Mouse (Mus musculus): ENCODE results near the gene Gemin4. TPM values are rescaled to one million over a fixed set of nuclear protein-coding genes. Genes with fewer than 3 reads are reported as not detected.

The Gemin4 gene
- polyA plus RNA-seq, 1 experiment from 2014 or later = 22.3 TPM

GRCm38 (mm10) chr11:76179495-76180145 is 37.8 kb downstream of the Gemin4 start, which contains the start of the genes Vps53 and Fam57a:
Gene Vps53 (minus strand): TSS chr11:76179647.
Gene Fam57a (plus strand): TSS chr11:76179671.
- H3K36me3 ChIP-seq (ENCODE audit: control insufficient read depth, insufficient read depth, low read length) = 0 out of 2 replicates have a peak, but pooled peaks cover 11% of the 10 kb centered on the region
- peak within 1 kb of the TSS; percentile 81 for H3K4me2 ChIP-seq (ENCODE audit: low read depth, low read length)
- peak within 1 kb of the TSS; percentile 33; the same call in 1 of the 2 replicates for H3K27ac ChIP-seq (replicated peaks; ENCODE audit: low read depth, low read length)
- no peaks in the 10 kb centered on the region for H3K27me3 ChIP-seq (replicated peaks; ENCODE audit: control insufficient read depth, insufficient read depth, low read length)
- peak within 1 kb of the TSS; percentile 87 for H3K4me3 ChIP-seq (ENCODE audit: low read depth, low read length)
- H3K4me1 ChIP-seq (ENCODE audit: control insufficient read depth, insufficient read depth, low read length) = peaks cover 10% of the 10 kb centered on the region
- H3K9ac ChIP-seq (ENCODE audit: low read depth, low read length) = peak within 1 kb of the TSS; percentile 72
- 1% methylated on average over 37 of the region's 37 CpGs for WGBS
- DNase-seq (ENCODE audit: low spot score) (peak; percentile 93), ATAC-seq (ENCODE audit: low read depth) (peak; percentile 92)
- no peaks in the 10 kb centered on the region for H3K9me3 ChIP-seq (ENCODE audit: control insufficient read depth, low read length)

- DNase-seq (ENCODE audit: low spot score) = peak; percentile 64
- ATAC-seq (ENCODE audit: low read depth) = peak; percentile 82
- Histone ChIP-seq H3K4me3 (ENCODE audit: low read depth, low read length) (peak overlapping the region; percentile 87), H3K36me3 (ENCODE audit: control insufficient read depth, insufficient read depth, low read length) (0 out of 2 replicates have a peak, but pooled peaks cover 12% of the 10 kb centered on the region), H3K4me2 (ENCODE audit: low read depth, low read length) (peak overlapping the region; percentile 81), H3K27me3 (replicated peaks; ENCODE audit: control insufficient read depth, insufficient read depth, low read length) (no peaks in the 10 kb centered on the region), H3K9ac (ENCODE audit: low read depth, low read length) (peak overlapping the region; percentile 72), H3K4me1 (ENCODE audit: control insufficient read depth, insufficient read depth, low read length) (peaks cover 10% of the 10 kb centered on the region), H3K9me3 (ENCODE audit: control insufficient read depth, low read length) (no peaks in the 10 kb centered on the region), H3K27ac (replicated peaks; ENCODE audit: low read depth, low read length) (peak overlapping the region; percentile 33; the same call in 1 of the 2 replicates)
- WGBS = 1% methylated on average over 28 of the region's 28 CpGs
Observed at GRCm38 (mm10) chr11:76178726-76179494, 38.6 kb downstream of the Gemin4 start.

- Histone ChIP-seq H3K4me2 (ENCODE audit: low read depth, low read length) (no peak overlapping the region), H3K27me3 (replicated peaks; ENCODE audit: control insufficient read depth, insufficient read depth, low read length) (no peaks in the 10 kb centered on the region), H3K4me1 (ENCODE audit: control insufficient read depth, insufficient read depth, low read length) (no peaks in the 10 kb centered on the region), H3K4me3 (ENCODE audit: low read depth, low read length) (no peak overlapping the region), H3K36me3 (ENCODE audit: control insufficient read depth, insufficient read depth, low read length) (peaks cover 16% of the 10 kb centered on the region; the same call in 1 of the 2 replicates), H3K27ac (replicated peaks; ENCODE audit: low read depth, low read length) (no peak overlapping the region), H3K9me3 (ENCODE audit: control insufficient read depth, low read length) (no peaks in the 10 kb centered on the region), H3K9ac (ENCODE audit: low read depth, low read length) (no peak overlapping the region)
- no peak for ATAC-seq (ENCODE audit: low read depth)
- 61% methylated on average over 5 of the region's 5 CpGs for WGBS
- no peak for DNase-seq (ENCODE audit: low spot score)
Observed at GRCm38 (mm10) chr11:76170207-76170606, 47.3 kb downstream of the Gemin4 start.

GRCm38 (mm10) chr11:76168976-76169375 is 48.5 kb downstream of the Gemin4 start:
- Histone ChIP-seq H3K36me3 (ENCODE audit: control insufficient read depth, insufficient read depth, low read length) (peaks cover 24% of the 10 kb centered on the region; the same call in 1 of the 2 replicates), H3K9me3 (ENCODE audit: control insufficient read depth, low read length) (no peaks in the 10 kb centered on the region), H3K27ac (replicated peaks; ENCODE audit: low read depth, low read length) (peak overlapping the region; percentile 15; the same call in 1 of the 2 replicates), H3K4me3 (ENCODE audit: low read depth, low read length) (no peak overlapping the region), H3K9ac (ENCODE audit: low read depth, low read length) (no peak overlapping the region), H3K27me3 (replicated peaks; ENCODE audit: control insufficient read depth, insufficient read depth, low read length) (no peaks in the 10 kb centered on the region), H3K4me2 (ENCODE audit: low read depth, low read length) (no peak overlapping the region), H3K4me1 (ENCODE audit: control insufficient read depth, insufficient read depth, low read length) (no peaks in the 10 kb centered on the region)
- DNase-seq (ENCODE audit: low spot score) = peak; percentile 77
- ATAC-seq (ENCODE audit: low read depth) = no peak
- 68% methylated on average over 3 of the region's 3 CpGs for WGBS

- ATAC-seq (ENCODE audit: low read depth) = no peak
- peak; percentile 72 for DNase-seq (ENCODE audit: low spot score)
- H3K4me2 ChIP-seq (ENCODE audit: low read depth, low read length) = no peak overlapping the region
- no peaks in the 10 kb centered on the region for H3K27me3 ChIP-seq (replicated peaks; ENCODE audit: control insufficient read depth, insufficient read depth, low read length)
- H3K9me3 ChIP-seq (ENCODE audit: control insufficient read depth, low read length) = no peaks in the 10 kb centered on the region
- no peak overlapping the region for H3K4me3 ChIP-seq (ENCODE audit: low read depth, low read length)
- no peaks in the 10 kb centered on the region for H3K4me1 ChIP-seq (ENCODE audit: control insufficient read depth, insufficient read depth, low read length)
- WGBS = 21% methylated on average over 5 of the region's 5 CpGs
- no peak overlapping the region for H3K27ac ChIP-seq (replicated peaks; ENCODE audit: low read depth, low read length)
- peaks cover 26% of the 10 kb centered on the region for H3K36me3 ChIP-seq (ENCODE audit: control insufficient read depth, insufficient read depth, low read length)
- no peak overlapping the region for H3K9ac ChIP-seq (ENCODE audit: low read depth, low read length)
Observed at GRCm38 (mm10) chr11:76167079-76167765, 50.2 kb downstream of the Gemin4 start.

GRCm38 (mm10) chr11:76166657-76167056 is 50.8 kb downstream of the Gemin4 start:
- Histone ChIP-seq H3K9ac (ENCODE audit: low read depth, low read length) (no peak overlapping the region), H3K9me3 (ENCODE audit: control insufficient read depth, low read length) (no peaks in the 10 kb centered on the region), H3K4me1 (ENCODE audit: control insufficient read depth, insufficient read depth, low read length) (no peaks in the 10 kb centered on the region), H3K27me3 (replicated peaks; ENCODE audit: control insufficient read depth, insufficient read depth, low read length) (no peaks in the 10 kb centered on the region), H3K4me3 (ENCODE audit: low read depth, low read length) (no peak overlapping the region), H3K4me2 (ENCODE audit: low read depth, low read length) (no peak overlapping the region), H3K36me3 (ENCODE audit: control insufficient read depth, insufficient read depth, low read length) (peaks cover 26% of the 10 kb centered on the region), H3K27ac (replicated peaks; ENCODE audit: low read depth, low read length) (no peak overlapping the region)
- no peak for DNase-seq (ENCODE audit: low spot score)
- no peak for ATAC-seq (ENCODE audit: low read depth)
- 88% methylated on average over 4 of the region's 4 CpGs for WGBS

Other genes with a start within 250 kb of the Gemin4 start
- gene 1700016K19Rik, start 217.8 kb downstream of the Gemin4 start, polyA plus RNA-seq (2014; fragmentation: Nextera tagmentation; extraction: Ambion mirVana) = 2.0 and 7.3 TPM in 2 replicates
- gene Rflnb, start 189.9 kb downstream of the Gemin4 start, polyA plus RNA-seq (2014; fragmentation: Nextera tagmentation; extraction: Ambion mirVana) = 45.3 and 45.6 TPM in 2 replicates
- 32.4 and 36.6 TPM in 2 replicates for gene Vps53, start 38.0 kb downstream of the Gemin4 start, polyA plus RNA-seq (2014; fragmentation: Nextera tagmentation; extraction: Ambion mirVana)
- gene Fam57a, start 38.0 kb downstream of the Gemin4 start, polyA plus RNA-seq (2014; fragmentation: Nextera tagmentation; extraction: Ambion mirVana) = 34.2 and 36.8 TPM in 2 replicates
- 0.79 and 0.96 TPM in 2 replicates for gene Dbil5, start 56 bp downstream of the Gemin4 start, polyA plus RNA-seq (2014; fragmentation: Nextera tagmentation; extraction: Ambion mirVana)
- gene Mrm3, start 26.1 kb upstream of the Gemin4 start, polyA plus RNA-seq (2014; fragmentation: Nextera tagmentation; extraction: Ambion mirVana) = 21.1 and 23.8 TPM in 2 replicates
- gene Glod4, start 26.1 kb upstream of the Gemin4 start, polyA plus RNA-seq (2014; fragmentation: Nextera tagmentation; extraction: Ambion mirVana) = 129 and 133 TPM in 2 replicates
- 63.8 and 70.2 TPM in 2 replicates for gene Nxn, start 181.5 kb upstream of the Gemin4 start, polyA plus RNA-seq (2014; fragmentation: Nextera tagmentation; extraction: Ambion mirVana)
- gene Timm22, start 189.3 kb upstream of the Gemin4 start, polyA plus RNA-seq (2014; fragmentation: Nextera tagmentation; extraction: Ambion mirVana) = 113 and 124 TPM in 2 replicates

All from embryonic facial prominence, embryonic 14.5 days (tissue).